ENCODE assay signal across 8 mouse cellular contexts in the genomic region with DNA sequence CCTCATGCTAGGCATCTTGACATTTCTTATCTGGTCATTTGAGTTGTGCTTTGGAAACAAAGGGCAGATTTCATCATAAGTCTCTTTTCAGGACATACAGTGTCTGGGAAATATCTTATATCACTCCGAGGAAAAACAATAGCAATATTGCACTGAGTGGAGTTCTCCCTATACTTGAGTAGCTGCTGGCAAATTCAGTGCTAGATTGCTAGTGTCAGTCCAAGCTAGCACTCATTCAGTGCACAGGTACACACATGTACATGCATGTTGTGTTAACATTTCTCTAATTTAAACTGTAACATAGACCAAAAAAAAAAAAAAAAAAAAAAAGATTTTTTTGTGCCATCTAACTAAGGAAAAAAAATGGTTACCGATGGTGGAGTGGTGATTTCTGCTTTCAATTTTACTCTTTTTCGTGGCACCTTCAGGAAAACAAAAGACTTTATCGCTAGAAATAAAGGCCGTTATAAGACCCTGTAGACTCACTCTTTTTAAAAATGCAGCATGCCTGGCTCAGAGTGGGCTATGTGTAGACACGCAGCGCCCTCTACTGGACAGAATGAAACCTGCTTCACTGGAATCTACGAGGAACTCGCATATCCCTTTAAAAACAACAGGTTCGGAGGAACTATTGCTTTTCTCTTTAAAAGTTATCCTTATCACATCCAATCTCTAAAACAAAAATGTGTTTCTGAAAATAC.
DNase-seq lines count a peak whose midpoint lies in the region; ATAC-seq and TF ChIP-seq lines count a peak whose summit lies in the region.

No protein-coding gene starts in this region.

- H3K79me2 ChIP-seq in C2C12 (ENCODE audit: control insufficient read depth, insufficient read depth) = no peaks in the 10 kb centered on the region

- 27% methylated on average over 10 of the region's 10 CpGs for WGBS in forebrain, embryonic 10.5 days
- WGBS in heart, embryonic 14.5 days = 16% methylated on average over 10 of the region's 10 CpGs
- 16% methylated on average over 10 of the region's 10 CpGs for WGBS in liver, embryonic 12.5 days (ENCODE audit: insufficient replicate concordance)
- 13% methylated on average over 10 of the region's 10 CpGs for WGBS in stomach, postnatal 0 days

- no peak for ATAC-seq in heart, embryonic 14.5 days (ENCODE audit: insufficient number of reproducible peaks, insufficient read depth, low FRiP score, low read depth)
- ATAC-seq in liver, embryonic 12.5 days = no peak
- peak; percentile 73; the same call in 1 of the 2 replicates for ATAC-seq in stomach, postnatal 0 days (ENCODE audit: low FRiP score, low TSS enrichment)

- no peaks in the 10 kb centered on the region for H3K36me3 ChIP-seq in C2C12 (ENCODE audit: control insufficient read depth, insufficient read depth)
- no peaks in the 10 kb centered on the region for H3K36me3 ChIP-seq in forebrain, embryonic 10.5 days (replicated peaks)
- no peaks in the 10 kb centered on the region for H3K36me3 ChIP-seq in heart, embryonic 14.5 days (ENCODE audit: control insufficient read depth, insufficient read depth, low read length)
- H3K36me3 ChIP-seq in liver, embryonic 12.5 days = no peaks in the 10 kb centered on the region
- H3K36me3 ChIP-seq in stomach, postnatal 0 days (ENCODE audit: control insufficient read depth, insufficient read depth, low read length) = no peaks in the 10 kb centered on the region

- peak overlapping the region; percentile 63 for H3K9ac ChIP-seq in heart, embryonic 14.5 days (ENCODE audit: low read length)
- no peak overlapping the region for H3K9ac ChIP-seq in liver, embryonic 12.5 days
- H3K9ac ChIP-seq in stomach, postnatal 0 days (ENCODE audit: low read length) = no peak overlapping the region; the same call in 1 of the 2 replicates

- DNase-seq in brain, embryonic 14.5 days (ENCODE audit: low read depth) = peak; percentile 96
- DNase-seq in forebrain, embryonic 10.5 days (ENCODE audit: extremely low spot score, low spot score) = peak; percentile 80
- peak; percentile 88 for DNase-seq in kidney, postnatal 14 days
- DNase-seq in neural tube, embryonic 10.5 days (ENCODE audit: extremely low spot score, low spot score) = peak; percentile 85
- DNase-seq in stomach, postnatal 0 days (ENCODE audit: low spot score) = peak; percentile 82

- H3K27ac ChIP-seq in forebrain, embryonic 10.5 days = peak overlapping the region; percentile 77
- 0 out of 4 replicates have a peak overlapping the region, but pooled peaks of 1 of the 2 experiments have one; percentile 22 for H3K27ac ChIP-seq in heart, embryonic 14.5 days (replicated peaks in 1 of 2; ENCODE audit: control insufficient read depth in 1 of 2, insufficient read depth in 1 of 2, low read depth in 2 of 2, low read length in 2 of 2)
- H3K27ac ChIP-seq in liver, embryonic 12.5 days = no peak overlapping the region
- no peak overlapping the region for H3K27ac ChIP-seq in stomach, postnatal 0 days (replicated peaks)

- peak; percentile 48 for TF ChIP-seq CTCF in C2C12 (IDR thresholded peaks at IDR 0.05; ENCODE audit: control insufficient read depth, insufficient read depth, insufficient read length)
- TF ChIP-seq CTCF in brain, embryonic 14.5 days (IDR thresholded peaks at IDR 0.05; ENCODE audit: borderline replicate concordance, extremely low read depth, insufficient read depth, insufficient read length) = peak; percentile 88; the same call in 1 of the 2 replicates
- peak; percentile 94 for TF ChIP-seq CTCF in stomach, postnatal 0 days (IDR thresholded peaks at IDR 0.05; ENCODE audit: low read depth)

- H3K27me3 ChIP-seq in C2C12 (ENCODE audit: control insufficient read depth, insufficient read depth, insufficient read length) = no peaks in the 10 kb centered on the region
- H3K27me3 ChIP-seq in forebrain, embryonic 10.5 days (ENCODE audit: poor library complexity, severe bottlenecking) = 0 out of 2 replicates have a peak, but pooled peaks cover 10% of the 10 kb centered on the region
- no peaks in the 10 kb centered on the region for H3K27me3 ChIP-seq in heart, embryonic 14.5 days (ENCODE audit: control insufficient read depth, insufficient read depth, low read length)
- no peaks in the 10 kb centered on the region for H3K27me3 ChIP-seq in liver, embryonic 12.5 days (replicated peaks)
- H3K27me3 ChIP-seq in stomach, postnatal 0 days (ENCODE audit: control insufficient read depth, insufficient read depth, low read length) = no peaks in the 10 kb centered on the region

- peaks cover 4% of the 10 kb centered on the region; the same call in 1 of the 2 replicates for H3K9me3 ChIP-seq in forebrain, embryonic 10.5 days
- no peaks in the 10 kb centered on the region for H3K9me3 ChIP-seq in heart, embryonic 14.5 days (ENCODE audit: control insufficient read depth, low read length)
- no peaks in the 10 kb centered on the region for H3K9me3 ChIP-seq in liver, embryonic 12.5 days (replicated peaks)
- H3K9me3 ChIP-seq in stomach, postnatal 0 days (ENCODE audit: control insufficient read depth, low read length) = no peaks in the 10 kb centered on the region

- peaks cover 22% of the 10 kb centered on the region for H3K4me1 ChIP-seq in forebrain, embryonic 10.5 days
- H3K4me1 ChIP-seq in heart, embryonic 14.5 days (ENCODE audit: control insufficient read depth in 2 of 2, insufficient read depth in 2 of 2, low read length in 2 of 2) = peaks cover 0 to 2% of the 10 kb centered on the region in 2 experiments; a peak in 1 of 4 replicates
- H3K4me1 ChIP-seq in liver, embryonic 12.5 days = peaks cover 4% of the 10 kb centered on the region; the same call in 1 of the 2 replicates
- H3K4me1 ChIP-seq in stomach, postnatal 0 days (replicated peaks; ENCODE audit: control insufficient read depth, insufficient read depth) = no peaks in the 10 kb centered on the region

- no peak overlapping the region for H3K4me3 ChIP-seq in C2C12 (ENCODE audit: insufficient read depth, poor library complexity, severe bottlenecking)
- peak overlapping the region; percentile 45 for H3K4me3 ChIP-seq in forebrain, embryonic 10.5 days
- H3K4me3 ChIP-seq in heart, embryonic 14.5 days (ENCODE audit: control insufficient read depth in 1 of 2, insufficient read depth in 1 of 2, low read depth in 1 of 2, low read length in 2 of 2) = peak overlapping the region; percentile 45 to 53
- peak overlapping the region; percentile 34 for H3K4me3 ChIP-seq in liver, embryonic 12.5 days
- H3K4me3 ChIP-seq in stomach, postnatal 0 days (ENCODE audit: low read depth, low read length) = peak overlapping the region; percentile 39

- no peak overlapping the region for H3ac ChIP-seq in C2C12 (ENCODE audit: control insufficient read depth, insufficient read length, low read depth)

- TF ChIP-seq POLR2A in brain, embryonic 14.5 days (IDR thresholded peaks at IDR 0.05; ENCODE audit: borderline replicate concordance, extremely low read depth, insufficient read depth, insufficient read length, poor library complexity, severe bottlenecking) = no peak

- TF ChIP-seq EP300 in stomach, postnatal 0 days (optimal IDR thresholded peaks at IDR 0.05) = no peak

- H3K79me3 ChIP-seq in C2C12 (ENCODE audit: low read depth) = no peaks in the 10 kb centered on the region

- H3K4me2 ChIP-seq in heart, embryonic 14.5 days (ENCODE audit: low read length) = peak overlapping the region; percentile 76
- H3K4me2 ChIP-seq in liver, embryonic 12.5 days = peak overlapping the region; percentile 56
- peak overlapping the region; percentile 52 for H3K4me2 ChIP-seq in stomach, postnatal 0 days (replicated peaks; ENCODE audit: low read depth)

TF ChIP-seq in C2C12, 6 proteins besides CTCF, POLR2A, EP300 and RAD21:
- TF ChIP-seq MYOD1 (IDR thresholded peaks at IDR 0.05; ENCODE audit: control insufficient read depth, insufficient read length, low read depth) = no peak
- TF ChIP-seq USF1 (IDR thresholded peaks at IDR 0.05; ENCODE audit: low read depth) = no peak
- TF ChIP-seq CEBPB (IDR thresholded peaks at IDR 0.05; ENCODE audit: low read depth) = no peak
- no peak for TF ChIP-seq MYOG (IDR thresholded peaks at IDR 0.05; ENCODE audit: control insufficient read depth, extremely low read depth, insufficient read length)
- TF ChIP-seq MAX (IDR thresholded peaks at IDR 0.05) = no peak
- TF ChIP-seq FOSL1 (IDR thresholded peaks at IDR 0.05; ENCODE audit: insufficient read depth, low read length, poor library complexity, severe bottlenecking) = no peak
